Mouse (Mus musculus): ENCODE measurements around the gene Sgsm3.
"Not testable (repeated sequence)": the region's sequence is repeated elsewhere in the genome, so short reads cannot be mapped to it uniquely, and the experiment has no call there.

DNA sequence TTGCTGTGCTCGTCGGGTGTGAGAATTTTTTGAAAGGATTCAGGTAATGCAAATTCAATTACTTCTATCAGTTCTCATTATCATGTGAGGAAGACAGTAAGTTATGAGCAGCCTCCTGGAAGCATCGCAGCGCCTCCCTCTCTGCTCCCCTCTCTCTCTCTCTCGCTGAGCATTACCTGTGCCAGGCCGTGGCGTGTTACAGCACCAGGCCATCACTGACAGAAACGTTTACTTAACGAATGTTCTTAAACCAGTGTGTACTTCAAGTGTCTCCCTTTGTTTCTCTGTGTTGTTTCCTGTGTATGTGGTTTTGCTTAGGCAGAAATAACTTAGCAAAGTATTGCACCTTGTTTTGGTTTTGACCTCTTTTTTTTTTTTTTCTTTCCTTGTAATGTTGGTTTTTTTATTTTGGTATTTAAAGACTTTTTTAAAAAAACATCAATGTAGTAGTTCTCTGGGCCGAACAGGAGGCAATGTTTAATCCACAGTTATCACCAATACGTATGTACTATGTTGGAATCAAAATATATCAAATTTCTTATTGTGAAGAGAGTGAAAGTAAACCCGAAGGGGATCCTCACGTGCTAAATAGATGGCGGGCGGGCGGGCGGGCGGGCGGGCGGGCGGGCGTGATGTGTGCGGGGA is 46.8 kb upstream of the Sgsm3 start:
- TF ChIP-seq CTCF, EP300 (IDR thresholded peaks at IDR 0.05; ENCODE audit: low read depth): not testable (repeated sequence)

All from liver, embryonic 14.5 days (tissue).